Comparison of ENCODE assay signal across 8 mouse cellular contexts in genomic region chr12:84451801-84452200, GRCm38 (mm10). TPM values are rescaled to one million over a fixed set of nuclear protein-coding genes. Genes with fewer than 3 reads are reported as not detected.
DNase-seq lines count a peak whose midpoint lies in the region; ATAC-seq and TF ChIP-seq lines count a peak whose summit lies in the region.

No protein-coding gene starts in this region.

- H3K27ac ChIP-seq in heart, embryonic 10.5 days, result peak overlapping the region; percentile 80
- peak overlapping the region; percentile 60; the same call in 1 of the 2 replicates for H3K27ac ChIP-seq in hindbrain, embryonic 12.5 days
- peak overlapping the region; percentile 96 for H3K27ac ChIP-seq in liver, postnatal 0 days (ENCODE audit: low read depth)

- peaks cover 1% of the 10 kb centered on the region; the same call in 1 of the 2 replicates for H3K36me3 ChIP-seq in heart, embryonic 10.5 days
- H3K36me3 ChIP-seq in hindbrain, embryonic 12.5 days, result 0 out of 2 replicates have a peak, but pooled peaks cover under 1% of the 10 kb centered on the region
- peaks cover 4% of the 10 kb centered on the region for H3K36me3 ChIP-seq in liver, postnatal 0 days (replicated peaks; ENCODE audit: insufficient read depth, low read length)

- no peaks in the 10 kb centered on the region for H3K9me3 ChIP-seq in heart, embryonic 10.5 days
- no peaks in the 10 kb centered on the region for H3K9me3 ChIP-seq in hindbrain, embryonic 12.5 days (replicated peaks)
- no peaks in the 10 kb centered on the region for H3K9me3 ChIP-seq in liver, postnatal 0 days (ENCODE audit: low read length)

- H3K4me3 ChIP-seq in heart, embryonic 10.5 days, result peak overlapping the region; percentile 80
- H3K4me3 ChIP-seq in hindbrain, embryonic 12.5 days, result peak overlapping the region; percentile 72
- H3K4me3 ChIP-seq in liver, postnatal 0 days (ENCODE audit: low read depth, low read length), result peak overlapping the region; percentile 89

- no peak for TF ChIP-seq CTCF in liver, postnatal 0 days (IDR thresholded peaks at IDR 0.05; ENCODE audit: low read depth)

- no peaks in the 10 kb centered on the region for H3K27me3 ChIP-seq in heart, embryonic 10.5 days (ENCODE audit: insufficient read depth, poor library complexity, severe bottlenecking)
- no peaks in the 10 kb centered on the region for H3K27me3 ChIP-seq in hindbrain, embryonic 12.5 days
- no peaks in the 10 kb centered on the region for H3K27me3 ChIP-seq in liver, postnatal 0 days (ENCODE audit: insufficient read depth, low read length)

- peak overlapping the region; percentile 75 for H3K9ac ChIP-seq in hindbrain, embryonic 12.5 days
- peak overlapping the region; percentile 92 for H3K9ac ChIP-seq in liver, postnatal 0 days (replicated peaks)

- no peak for ATAC-seq in hindbrain, embryonic 12.5 days (ENCODE audit: low FRiP score)
- no peak for ATAC-seq in liver, postnatal 0 days

- H3K4me1 ChIP-seq in heart, embryonic 10.5 days, result peaks cover 26% of the 10 kb centered on the region; the same call in 1 of the 2 replicates
- peaks cover 20% of the 10 kb centered on the region for H3K4me1 ChIP-seq in hindbrain, embryonic 12.5 days
- peaks cover 10% of the 10 kb centered on the region; the same call in 1 of the 2 replicates for H3K4me1 ChIP-seq in liver, postnatal 0 days (ENCODE audit: insufficient read depth)

- intact Hi-C loops in heart, postnatal 25 days (cut with DNase I), result loop anchor here (2.0 kb wide), 1 partner anchor 33 kb away; no protein-coding TSS in a partner anchor

- TF ChIP-seq EP300 in liver, postnatal 0 days (IDR thresholded peaks at IDR 0.05; ENCODE audit: low read depth), result no peak

- 1% methylated on average over 11 of the region's 11 CpGs for WGBS in heart, embryonic 10.5 days
- 3% methylated on average over 11 of the region's 11 CpGs for WGBS in hindbrain, embryonic 12.5 days
- WGBS in liver, postnatal 0 days (ENCODE audit: insufficient replicate concordance), result under 1% methylated on average over 11 of the region's 11 CpGs

- no peak for DNase-seq in heart, embryonic 10.5 days (ENCODE audit: low spot score)
- no peak for DNase-seq in heart, postnatal 25 days (ENCODE audit: low spot score)
- peak; percentile 28 for DNase-seq in thymus, postnatal 4 days
- no peak for DNase-seq in thymus, postnatal 10 days (ENCODE audit: low spot score in 2 of 2)
- DNase-seq in liver, postnatal 0 days, result no peak
- DNase-seq in telencephalon, adult 2 months (ENCODE audit: low read depth, low spot score), result peak; percentile 6
- DNase-seq in adrenal gland, postnatal 25 days, result no peak

- H3K4me2 ChIP-seq in hindbrain, embryonic 12.5 days (replicated peaks), result peak overlapping the region; percentile 97
- H3K4me2 ChIP-seq in liver, postnatal 0 days (ENCODE audit: low read depth, low read length), result peak overlapping the region; percentile 92

RNA-seq across cellular contexts. Expression of gene Lin52, which starts 0.6 kb away (rescaled TPM):
- polyA plus RNA-seq in heart, embryonic 10.5 days (2016; fragmentation: Nextera tagmentation; extraction: Ambion mirVana), result 17.7 and 20.5 TPM in 2 replicates
- 10 to 100 TPM; 10.2 to 12.2 TPM for total RNA-seq in heart, postnatal 25 days (2021)
- 31.1 and 31.8 TPM in 2 replicates for polyA plus RNA-seq in hindbrain, embryonic 12.5 days (2016; fragmentation: Nextera tagmentation; extraction: Ambion mirVana)
- 7.8 and 8.1 TPM in 2 replicates for polyA plus RNA-seq in liver, postnatal 0 days (2015; fragmentation: Nextera tagmentation; extraction: Ambion mirVana)
- total RNA-seq in adrenal gland, postnatal 25 days (2021), result 18.1 and 18.5 TPM in 2 replicates

RNA-seq across cellular contexts. Expression of gene Aldh6a1, which starts 1.0 kb away (rescaled TPM):
- polyA plus RNA-seq in heart, embryonic 10.5 days (2016; fragmentation: Nextera tagmentation; extraction: Ambion mirVana), result 23.8 and 31.3 TPM in 2 replicates
- 100 to 1,000 TPM; 178 to 183 TPM for total RNA-seq in heart, postnatal 25 days (2021)
- polyA plus RNA-seq in hindbrain, embryonic 12.5 days (2016; fragmentation: Nextera tagmentation; extraction: Ambion mirVana), result 32.6 and 33.9 TPM in 2 replicates
- 98.3 and 99.4 TPM in 2 replicates for polyA plus RNA-seq in liver, postnatal 0 days (2015; fragmentation: Nextera tagmentation; extraction: Ambion mirVana)
- 156 and 187 TPM in 2 replicates for total RNA-seq in adrenal gland, postnatal 25 days (2021)

RNA-seq across cellular contexts. Expression of gene Rnf113a2, which starts 34.8 kb away (rescaled TPM):
- polyA plus RNA-seq in heart, embryonic 10.5 days (2016; fragmentation: Nextera tagmentation; extraction: Ambion mirVana), result 20.0 and 22.0 TPM in 2 replicates
- 1 to 10 TPM; 8.4 to 8.5 TPM for total RNA-seq in heart, postnatal 25 days (2021)
- polyA plus RNA-seq in hindbrain, embryonic 12.5 days (2016; fragmentation: Nextera tagmentation; extraction: Ambion mirVana), result 29.2 and 29.9 TPM in 2 replicates
- polyA plus RNA-seq in liver, postnatal 0 days (2015; fragmentation: Nextera tagmentation; extraction: Ambion mirVana), result 13.3 and 13.9 TPM in 2 replicates
- 17.9 and 19.3 TPM in 2 replicates for total RNA-seq in adrenal gland, postnatal 25 days (2021)

RNA-seq across cellular contexts. Expression of gene Bbof1, which starts 42.9 kb away (rescaled TPM):
- 0.57 and 1.1 TPM in 2 replicates for polyA plus RNA-seq in heart, embryonic 10.5 days (2016; fragmentation: Nextera tagmentation; extraction: Ambion mirVana)
- total RNA-seq in heart, postnatal 25 days (2021), result 1 to 10 TPM; 1.3 to 3.0 TPM
- polyA plus RNA-seq in hindbrain, embryonic 12.5 days (2016; fragmentation: Nextera tagmentation; extraction: Ambion mirVana), result 1.2 and 2.6 TPM in 2 replicates
- polyA plus RNA-seq in liver, postnatal 0 days (2015; fragmentation: Nextera tagmentation; extraction: Ambion mirVana), result 0.34 and 0.51 TPM in 2 replicates
- 3.5 and 4.3 TPM in 2 replicates for total RNA-seq in adrenal gland, postnatal 25 days (2021)

RNA-seq across cellular contexts. Expression of gene Entpd5, which starts 43.0 kb away (rescaled TPM):
- polyA plus RNA-seq in heart, embryonic 10.5 days (2016; fragmentation: Nextera tagmentation; extraction: Ambion mirVana), result 20.0 and 23.4 TPM in 2 replicates
- 10 to 100 TPM; 58.1 to 59.2 TPM for total RNA-seq in heart, postnatal 25 days (2021)
- 11.9 and 12.3 TPM in 2 replicates for polyA plus RNA-seq in hindbrain, embryonic 12.5 days (2016; fragmentation: Nextera tagmentation; extraction: Ambion mirVana)
- polyA plus RNA-seq in liver, postnatal 0 days (2015; fragmentation: Nextera tagmentation; extraction: Ambion mirVana), result 23.5 and 24.8 TPM in 2 replicates
- 137 and 159 TPM in 2 replicates for total RNA-seq in adrenal gland, postnatal 25 days (2021)

Comparison
In these comparisons a context has a peak if more than half of its experiments do, and no peak if none do; other contexts are left out.
1. DNase-seq: peak in thymus, postnatal 4 days (single experiment) and telencephalon, adult 2 months (single experiment); none in heart, embryonic 10.5 days (single experiment), heart, postnatal 25 days (single experiment), thymus, postnatal 10 days (0 of 2), liver, postnatal 0 days (single experiment) and adrenal gland, postnatal 25 days (single experiment).
2. Peak in every context shown above with its lines, with median percentiles within 50 percentile points of each other: H3K27ac ChIP-seq and H3K4me3 ChIP-seq.